14 mouse cellular contexts compared by ENCODE assay signal in the genomic region with DNA sequence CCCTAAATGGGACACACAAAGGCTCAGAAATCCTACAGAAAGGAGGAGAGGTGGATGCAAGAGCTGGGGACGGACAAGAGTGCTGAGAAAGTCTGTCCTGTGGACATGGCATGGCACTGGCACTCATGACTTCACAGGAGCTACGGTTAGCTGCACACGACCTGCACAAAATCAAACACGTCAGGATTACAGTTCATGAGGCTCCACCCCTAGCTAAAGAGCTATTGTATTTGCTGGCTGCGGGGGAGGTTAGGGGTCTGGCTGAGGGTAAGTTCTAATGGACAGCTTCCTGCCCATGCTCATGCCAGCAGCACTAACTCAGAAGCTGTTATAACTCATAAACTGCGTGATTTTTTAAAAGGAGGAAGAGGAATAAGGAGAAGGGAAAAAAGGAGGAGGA. TPM values are rescaled to one million over a fixed set of nuclear protein-coding genes. Genes with fewer than 3 reads are reported as not detected.
DNase-seq lines count a peak whose midpoint lies in the region; ATAC-seq and TF ChIP-seq lines count a peak whose summit lies in the region.
"Had no signal": no experiment of that assay in that cellular context is flagged by ENCODE, and none has a peak within 500 bp of the region (broad histone marks: within the 10 kb centered on the region; RNA-seq: fewer than 3 reads in every experiment).

No protein-coding gene starts in this region.

- no peak overlapping the region for H3K4me2 ChIP-seq in heart, embryonic 12.5 days
- H3K4me2 ChIP-seq in kidney, postnatal 0 days (ENCODE audit: low read length) = no peak overlapping the region
- H3K4me2 ChIP-seq: forebrain, embryonic 12.5 days; hindbrain, embryonic 14.5 days; midbrain, embryonic 15.5 days had no signal

- WGBS in heart, embryonic 12.5 days = 36% methylated on average over 6 of the region's 6 CpGs
- WGBS in kidney, postnatal 0 days = 17% methylated on average over 6 of the region's 6 CpGs

- H3K4me1 ChIP-seq in heart, embryonic 12.5 days (replicated peaks) = peaks cover 6% of the 10 kb centered on the region
- H3K4me1 ChIP-seq in kidney, postnatal 0 days (replicated peaks; ENCODE audit: insufficient read depth, low read length) = no peaks in the 10 kb centered on the region
- H3K4me1 ChIP-seq: midbrain, embryonic 15.5 days had no signal

- TF ChIP-seq CTCF in kidney, postnatal 0 days (IDR thresholded peaks at IDR 0.05; ENCODE audit: low read depth) = no peak

- no peaks in the 10 kb centered on the region for H3K9me3 ChIP-seq in heart, embryonic 12.5 days (replicated peaks)
- H3K9me3 ChIP-seq in kidney, postnatal 0 days (replicated peaks; ENCODE audit: low read length) = no peaks in the 10 kb centered on the region
- H3K9me3 ChIP-seq: forebrain, embryonic 12.5 days; midbrain, embryonic 15.5 days had no signal

- peaks cover 35% of the 10 kb centered on the region for H3K36me3 ChIP-seq in heart, embryonic 12.5 days
- H3K36me3 ChIP-seq in kidney, postnatal 0 days (ENCODE audit: insufficient read depth, low read length) = peaks cover 8% of the 10 kb centered on the region
- peaks cover 4% of the 10 kb centered on the region; the same call in 1 of the 2 replicates for H3K36me3 ChIP-seq in splenic B cell, adult 2 months (ENCODE audit: control insufficient read depth, insufficient read depth, low read length, poor library complexity, severe bottlenecking)
- H3K36me3 ChIP-seq: midbrain, embryonic 15.5 days had no signal

- no peak for DNase-seq in heart, postnatal 36 days
- DNase-seq in kidney, postnatal 0 days (ENCODE audit: low spot score) = peak; percentile 67
- no peak for DNase-seq in kidney, adult 18-20 months
- DNase-seq in embryo, embryonic 10.5 days (ENCODE audit: low spot score) = peak; percentile 11
- peak; percentile 7 for DNase-seq in splenic B cell, adult 2 months (ENCODE audit: low read depth, low spot score)
- no peak for DNase-seq in layer of hippocampus, adult 9-11 months
- DNase-seq: cerebellum, postnatal 36 days; liver; lung, adult 18-20 months had no signal

- peak overlapping the region; percentile 57; the same call in 1 of the 2 replicates for H3K27ac ChIP-seq in heart, embryonic 12.5 days (ENCODE audit: poor library complexity, severe bottlenecking)
- no peak overlapping the region for H3K27ac ChIP-seq in kidney, postnatal 0 days
- H3K27ac ChIP-seq: forebrain, embryonic 12.5 days; hindbrain, embryonic 14.5 days; midbrain, embryonic 15.5 days had no signal

- ATAC-seq in heart, embryonic 12.5 days (ENCODE audit: insufficient number of reproducible peaks, low FRiP score) = no peak
- ATAC-seq in kidney, postnatal 0 days (replicated peaks; ENCODE audit: low FRiP score, low read depth) = peak; percentile 83
- ATAC-seq: intestine, embryonic 16.5 days; midbrain, embryonic 15.5 days had no signal

- H3K9ac ChIP-seq in heart, embryonic 12.5 days = no peak overlapping the region
- no peak overlapping the region for H3K9ac ChIP-seq in kidney, postnatal 0 days (ENCODE audit: low read depth, low read length)
- H3K9ac ChIP-seq: forebrain, embryonic 12.5 days; hindbrain, embryonic 14.5 days; midbrain, embryonic 15.5 days had no signal

- no peaks in the 10 kb centered on the region for H3K27me3 ChIP-seq in heart, embryonic 12.5 days (replicated peaks)
- H3K27me3 ChIP-seq in kidney, postnatal 0 days (ENCODE audit: insufficient read depth, low read length) = no peaks in the 10 kb centered on the region
- no peaks in the 10 kb centered on the region for H3K27me3 ChIP-seq in splenic B cell, adult 2 months (ENCODE audit: control insufficient read depth, insufficient read depth, low read length, poor library complexity, severe bottlenecking)
- H3K27me3 ChIP-seq: forebrain, embryonic 12.5 days; midbrain, embryonic 15.5 days had no signal

- no peak overlapping the region for H3K4me3 ChIP-seq in heart, embryonic 12.5 days
- no peak overlapping the region for H3K4me3 ChIP-seq in kidney, postnatal 0 days (replicated peaks; ENCODE audit: low read depth, low read length)
- H3K4me3 ChIP-seq: forebrain, embryonic 12.5 days; midbrain, embryonic 15.5 days had no signal

- intact Hi-C loops in heart, postnatal 36 days (cut with DNase I) = no loop called here

RNA-seq across cellular contexts. Expression of a gene that starts 56.8 kb away (rescaled TPM):
- polyA plus RNA-seq in heart, embryonic 12.5 days (2016; fragmentation: Nextera tagmentation; extraction: Ambion mirVana) = 43.4 and 47.8 TPM in 2 replicates
- total RNA-seq in heart, postnatal 36 days (2021) = 100 to 1,000 TPM; 120 to 125 TPM
- polyA plus RNA-seq in kidney, postnatal 0 days (2015; fragmentation: Nextera tagmentation; extraction: Ambion mirVana) = 43.3 and 44.0 TPM in 2 replicates

Comparison
In these comparisons a context has a peak if more than half of its experiments do, and no peak if none do; other contexts are left out.
1. DNase-seq: peak in kidney, postnatal 0 days (single experiment), embryo, embryonic 10.5 days (single experiment) and splenic B cell, adult 2 months (single experiment); none in heart, postnatal 36 days (0 of 2), kidney, adult 18-20 months (single experiment) and layer of hippocampus, adult 9-11 months (single experiment).